Mouse (Mus musculus): ENCODE measurements around the gene Fkbp15.

Fkbp15 gene

DNA sequence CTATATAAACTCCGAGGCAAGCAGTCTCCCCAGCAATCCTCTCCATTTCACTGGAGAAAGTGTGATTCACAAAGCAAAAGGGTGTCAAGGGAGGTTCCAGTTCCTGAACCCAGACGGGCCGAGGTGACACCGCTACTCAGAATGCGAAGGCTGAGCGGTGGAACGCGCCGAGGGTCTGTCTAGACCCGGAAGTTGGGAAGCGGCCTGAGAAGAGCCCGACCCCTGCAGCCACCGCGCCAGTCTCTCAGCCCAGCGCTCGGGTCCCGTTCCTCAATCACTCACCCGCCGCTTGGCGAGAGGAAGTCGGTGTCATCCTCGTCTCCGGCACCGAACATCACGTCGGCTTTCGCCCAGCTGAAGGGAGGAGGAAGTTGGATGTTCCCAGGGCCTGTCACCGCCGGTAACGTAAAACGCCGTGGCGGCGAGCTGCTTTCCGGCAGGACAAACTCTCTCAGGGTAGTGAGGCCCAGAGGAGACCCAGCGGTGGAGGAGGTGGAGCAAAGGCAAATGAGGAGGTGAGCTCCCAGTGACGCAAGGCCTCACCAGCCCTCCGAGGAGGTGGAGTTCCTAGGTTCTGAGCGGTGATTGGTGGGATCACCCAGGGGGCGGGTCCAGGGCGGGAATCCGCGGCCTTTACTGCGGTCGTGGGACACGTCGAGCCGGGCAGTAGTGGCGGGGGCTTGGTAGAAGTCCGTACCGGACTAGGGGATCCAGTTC lies at the start of gene Fkbp15, which contains the start of gene Slc31a1:
Gene Fkbp15 (minus strand): TSS at position 461 of the 717 bp plus-strand sequence.
Gene Slc31a1 (plus strand): TSS at position 640 of the 717 bp plus-strand sequence.
- peak; percentile 97 to 98 for DNase-seq (ENCODE audit: low spot score in 2 of 2)

DNA sequence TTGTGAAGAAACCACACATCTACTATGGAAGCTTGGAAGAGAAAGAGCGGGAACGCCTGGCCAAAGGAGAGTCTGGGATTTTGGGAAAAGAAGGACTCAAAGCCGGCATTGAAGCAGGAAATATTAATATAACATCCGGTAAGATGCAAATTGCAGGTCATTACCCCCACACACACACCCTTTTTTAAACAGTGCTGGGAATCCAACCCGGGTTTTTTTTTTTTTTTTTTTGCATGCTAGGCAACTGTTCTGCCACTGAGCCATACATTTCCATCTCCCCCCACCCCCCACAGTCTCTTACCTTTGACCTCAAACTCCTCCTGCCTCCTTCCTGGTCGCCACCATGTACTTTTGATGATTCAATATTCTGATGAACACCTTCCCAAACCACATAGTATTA lies 49.3 kb upstream of the Fkbp15 start:
- DNase-seq (ENCODE audit: low spot score in 2 of 2) = no peak

DNA sequence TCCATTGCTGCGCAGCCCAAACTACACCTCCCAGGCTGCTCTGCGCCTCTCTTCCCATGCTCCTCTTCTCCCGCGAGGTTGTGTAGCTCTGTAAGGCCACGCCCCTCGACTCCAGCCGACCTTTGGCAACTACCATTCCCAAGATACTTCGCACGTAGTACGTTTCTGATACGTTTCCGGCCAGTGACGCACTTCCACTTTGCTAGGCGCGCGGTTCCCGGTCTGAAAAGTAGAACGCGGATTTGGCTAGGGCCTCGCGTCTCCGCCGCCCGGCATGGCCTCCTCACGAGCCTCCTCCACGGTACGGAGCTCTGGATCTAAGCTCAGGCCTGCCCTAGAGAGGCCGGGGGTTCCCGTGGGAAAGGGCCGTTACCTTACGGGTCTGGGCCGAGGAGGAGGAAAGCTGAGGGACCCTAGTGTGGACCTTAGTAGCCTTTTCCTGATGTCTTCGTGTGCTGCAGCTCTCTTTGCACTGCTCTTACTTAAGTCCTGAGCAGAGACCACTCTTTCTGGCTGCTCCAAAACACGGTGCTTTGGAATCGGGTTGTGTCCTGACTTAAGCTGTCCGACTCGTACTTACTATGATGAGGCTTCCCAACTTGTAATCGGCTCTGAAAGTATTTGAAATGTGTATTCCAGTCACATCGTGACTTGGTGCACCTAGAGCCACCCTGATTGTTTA lies 48.4 kb upstream of the Fkbp15 start, which contains the start of the genes Cdc26 and Prpf4:
Gene Cdc26 (minus strand): TSS at position 42 of the 682 bp plus-strand sequence.
Gene Prpf4 (plus strand): TSS at position 197 of the 682 bp plus-strand sequence.
- peak; percentile 98 to 99 for DNase-seq (ENCODE audit: low spot score in 2 of 2)

DNA sequence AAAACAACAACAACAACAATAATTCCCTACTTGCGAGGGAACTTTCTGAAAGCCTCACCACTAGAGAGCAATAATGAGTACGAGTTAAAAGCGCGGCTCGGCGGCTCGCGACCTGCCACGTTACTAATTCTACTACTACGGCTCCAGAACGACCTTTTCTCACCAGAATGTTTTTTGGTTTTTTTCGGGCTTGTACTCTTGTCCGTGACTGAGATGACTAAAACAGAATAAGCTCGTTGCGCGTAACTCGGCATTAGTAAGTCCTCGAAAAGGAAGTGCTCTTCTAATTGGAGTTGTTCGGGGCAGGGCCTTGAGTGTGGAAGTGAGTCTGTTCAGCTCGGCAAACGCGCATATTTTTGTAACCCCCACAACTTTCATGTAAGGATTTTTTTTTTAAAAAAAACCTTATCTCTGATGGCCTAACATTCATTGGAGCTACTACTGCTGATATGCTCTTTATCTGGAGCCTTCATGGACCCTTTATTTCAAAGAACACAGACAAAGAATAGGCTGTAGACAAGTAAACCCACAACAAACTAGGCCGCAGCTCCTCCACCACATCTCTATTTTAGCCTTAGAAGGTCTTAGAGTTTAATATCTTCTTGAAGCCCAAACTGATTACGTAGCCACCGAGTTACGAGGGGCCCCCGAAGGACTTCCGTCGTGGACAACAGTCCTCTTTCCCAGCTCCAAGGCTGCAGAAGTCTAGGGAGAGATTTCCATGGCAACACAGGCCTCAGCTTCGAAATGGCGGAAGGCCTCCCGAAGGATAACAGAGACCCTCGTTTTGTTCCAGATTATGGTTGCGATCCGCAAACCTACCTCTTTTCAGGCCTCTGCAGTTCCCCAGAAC lies 47.6 kb upstream of the Fkbp15 start:
- peak; percentile 49 to 60 for DNase-seq (ENCODE audit: low spot score in 2 of 2)

DNA sequence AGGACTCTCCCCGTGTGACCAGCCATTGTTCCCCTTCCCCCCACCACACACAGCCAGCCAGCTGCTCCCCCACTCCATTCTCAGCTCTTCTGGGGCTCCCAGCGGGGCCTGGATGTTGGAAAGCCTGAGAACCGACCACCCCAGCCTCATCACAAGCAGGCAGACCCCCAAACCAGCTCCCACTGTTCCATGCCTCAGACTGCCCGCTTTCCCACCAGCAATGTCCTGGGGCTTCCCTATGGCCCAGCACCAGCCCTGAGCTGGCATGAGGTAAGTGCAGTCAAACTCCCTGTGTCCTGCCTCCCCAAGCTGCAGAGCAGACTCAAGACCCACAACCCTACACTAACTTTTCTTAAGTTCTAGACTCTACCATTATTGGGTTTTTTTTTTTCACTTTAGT lies 45.8 kb upstream of the Fkbp15 start:
- DNase-seq (ENCODE audit: low spot score in 2 of 2) = no peak

DNA sequence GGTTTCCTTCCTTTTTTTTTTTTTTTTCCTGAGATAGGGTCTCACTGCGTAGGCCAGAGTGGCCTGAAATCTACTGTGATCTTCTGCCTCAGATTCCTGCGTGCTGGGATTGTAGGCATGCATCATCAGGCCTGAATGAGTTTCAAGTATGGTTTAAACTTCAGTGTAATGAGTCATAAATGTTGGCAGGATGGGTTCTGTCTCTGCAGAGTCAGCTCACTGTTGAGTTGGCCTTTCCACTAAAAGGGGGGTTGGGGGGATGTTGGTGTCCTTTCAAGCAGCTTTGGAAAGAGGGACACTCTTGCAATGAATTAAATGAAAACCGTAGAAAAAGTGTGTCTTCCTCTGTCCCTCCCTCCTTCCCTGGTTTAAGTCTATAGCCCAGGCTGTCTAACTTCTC lies 38.6 kb upstream of the Fkbp15 start:
- no peak for DNase-seq (ENCODE audit: low spot score in 2 of 2)

DNA sequence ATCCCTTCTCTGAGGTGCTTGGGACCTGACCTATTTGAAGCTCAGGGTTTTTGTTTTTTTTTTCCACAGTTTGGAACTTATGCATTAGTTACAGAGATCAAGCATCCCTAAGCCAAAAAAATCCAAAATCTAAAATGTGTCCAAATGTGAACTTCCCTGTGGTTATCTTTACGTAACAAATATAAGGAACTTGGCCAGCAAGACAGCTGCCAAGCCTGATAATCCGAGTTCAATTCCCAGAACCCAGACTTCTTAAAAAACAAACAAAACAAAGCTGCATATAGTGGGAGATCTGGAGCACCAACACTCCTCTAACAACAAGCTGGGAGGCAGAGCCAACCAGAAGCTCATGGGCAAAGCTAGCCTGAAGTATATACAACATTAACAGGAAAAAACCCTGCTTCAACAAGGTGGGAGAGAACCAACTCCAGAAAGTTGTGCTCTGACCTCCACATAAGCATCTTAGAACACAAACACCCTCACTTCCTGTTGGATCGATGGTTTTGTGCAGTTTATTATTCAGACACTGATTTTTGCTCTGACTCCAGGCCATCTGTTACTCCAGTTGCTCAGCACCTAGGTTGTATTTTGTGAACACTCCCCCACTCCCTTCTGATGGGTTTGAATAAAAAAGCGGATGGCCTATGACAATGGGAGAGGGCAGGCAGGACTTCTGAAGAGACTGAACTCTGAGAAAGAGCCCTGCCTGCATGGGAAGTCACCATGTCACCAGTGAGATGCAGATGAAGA lies 37.4 kb upstream of the Fkbp15 start:
- no peak for DNase-seq (ENCODE audit: low spot score in 2 of 2)

DNA sequence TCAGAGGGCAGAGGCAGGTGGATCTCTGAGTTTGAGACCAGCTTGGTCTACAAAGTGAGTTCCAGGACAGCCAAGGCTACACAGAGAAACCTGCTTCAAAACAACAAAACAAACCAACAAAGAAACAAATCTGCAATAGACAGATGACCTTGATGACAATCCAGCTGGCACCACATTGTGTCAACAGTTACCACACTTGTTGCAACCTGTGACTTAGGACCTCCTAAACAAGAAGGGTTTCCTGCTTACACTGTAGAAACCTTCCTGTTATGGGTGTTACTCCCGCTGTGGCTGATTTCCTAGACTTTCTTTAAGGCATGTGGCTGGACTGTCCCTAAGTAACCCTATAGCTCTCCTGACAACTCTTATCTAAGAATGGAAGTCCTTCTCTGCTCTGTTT lies 35.5 kb upstream of the Fkbp15 start:
- no peak for DNase-seq (ENCODE audit: low spot score in 2 of 2)

DNA sequence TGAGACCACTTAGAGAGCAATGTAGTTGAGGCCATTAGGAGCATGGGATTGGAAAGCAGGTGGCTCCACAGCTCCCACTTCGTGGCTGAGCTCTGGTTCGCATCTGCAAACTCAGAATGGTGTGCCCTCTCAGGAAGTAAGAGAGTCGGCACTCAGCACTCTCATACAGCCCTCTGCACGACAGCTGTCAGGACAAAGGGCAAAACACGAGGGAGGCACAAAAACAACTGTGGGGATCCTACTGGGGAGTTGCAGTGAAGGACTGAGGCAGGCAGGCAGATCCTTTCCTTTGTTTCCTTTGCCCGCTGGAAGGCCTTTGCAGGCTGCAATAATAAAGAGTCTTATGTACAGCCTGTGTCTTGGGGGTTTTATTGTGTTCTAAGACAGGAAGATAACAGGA lies 33.1 kb upstream of the Fkbp15 start:
- no peak for DNase-seq (ENCODE audit: low spot score in 2 of 2)

DNA sequence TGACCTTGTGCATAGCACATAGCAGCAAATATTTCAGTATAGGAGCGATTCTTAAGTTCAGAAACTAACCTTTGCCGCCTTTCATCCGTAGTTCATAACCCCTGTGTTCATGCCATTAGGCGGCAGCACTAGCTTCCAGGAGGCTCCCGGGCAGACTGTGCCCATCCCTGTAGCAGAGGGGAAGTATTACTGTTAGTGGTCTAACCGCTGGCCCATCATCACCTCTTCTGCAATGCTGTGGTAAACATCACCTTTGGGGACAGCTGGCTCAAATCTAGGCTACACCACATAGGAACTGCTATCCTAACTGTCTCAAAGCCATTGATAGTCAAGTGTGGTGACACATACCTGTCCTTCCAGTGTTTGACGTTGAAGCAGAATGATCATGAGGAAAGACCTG lies 31.5 kb upstream of the Fkbp15 start:
- no peak for DNase-seq (ENCODE audit: low spot score in 2 of 2)

DNA sequence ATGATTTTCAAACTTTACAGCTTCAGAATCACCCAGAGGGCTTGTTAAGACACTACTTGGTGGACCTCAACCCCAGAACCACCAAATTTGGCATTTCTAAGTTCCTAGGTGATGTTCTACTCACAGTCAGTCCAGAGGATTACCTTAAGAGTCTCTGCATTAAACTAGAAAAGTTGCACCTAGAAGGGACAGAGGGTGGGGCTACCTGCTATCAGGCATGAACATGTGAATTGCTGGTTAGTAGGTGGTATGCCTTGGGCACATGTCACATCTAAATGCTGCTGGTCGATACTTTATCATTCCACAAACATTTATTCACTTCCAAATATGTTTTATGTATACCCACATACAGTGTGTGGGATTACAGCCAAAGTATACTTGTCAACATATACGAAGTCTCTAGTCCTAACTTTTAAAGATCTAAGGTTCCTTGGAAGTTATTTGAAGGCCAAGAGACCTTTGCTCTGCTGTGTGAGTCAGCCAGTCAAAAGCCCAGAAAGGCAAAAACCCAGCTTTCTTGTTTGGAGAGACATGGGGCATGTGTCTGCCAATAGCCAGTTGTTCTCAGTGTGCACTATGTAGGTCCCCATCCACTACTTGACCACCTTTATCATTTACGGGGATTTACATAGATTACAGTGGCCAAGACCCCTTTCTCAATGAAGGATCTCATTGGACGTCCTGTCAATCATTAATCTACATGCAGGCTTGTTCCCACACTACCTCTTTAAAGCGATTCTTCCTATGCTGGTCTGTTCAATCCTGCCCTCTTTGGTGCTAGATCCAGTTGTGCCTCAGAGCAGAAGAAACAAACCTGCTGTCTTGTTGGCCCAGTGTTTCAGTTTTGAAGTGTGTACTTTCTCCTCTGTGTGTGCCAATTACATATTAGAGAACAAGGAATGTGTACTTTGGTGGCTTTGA lies 29.5 kb upstream of the Fkbp15 start:
- no peak for DNase-seq (ENCODE audit: low spot score in 2 of 2)

DNA sequence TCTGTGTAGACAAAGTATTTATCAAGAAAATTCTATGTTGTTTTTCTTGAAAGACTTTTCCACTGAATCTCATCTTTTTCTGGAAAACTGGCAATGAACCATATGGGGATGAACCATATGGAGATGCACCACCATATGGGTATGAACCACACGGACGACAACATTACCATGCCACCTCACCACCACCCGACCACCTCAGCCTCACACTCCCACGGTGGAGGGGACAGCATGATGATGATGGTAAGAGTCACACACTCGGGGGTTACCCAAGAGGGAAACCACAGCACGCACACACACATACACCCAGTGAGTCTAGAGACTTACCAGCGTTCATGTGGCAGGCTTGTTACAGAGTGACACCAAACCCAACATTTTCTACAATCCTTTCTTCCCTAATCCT lies 25.1 kb upstream of the Fkbp15 start:
- DNase-seq (ENCODE audit: low spot score in 2 of 2) = no peak

DNA sequence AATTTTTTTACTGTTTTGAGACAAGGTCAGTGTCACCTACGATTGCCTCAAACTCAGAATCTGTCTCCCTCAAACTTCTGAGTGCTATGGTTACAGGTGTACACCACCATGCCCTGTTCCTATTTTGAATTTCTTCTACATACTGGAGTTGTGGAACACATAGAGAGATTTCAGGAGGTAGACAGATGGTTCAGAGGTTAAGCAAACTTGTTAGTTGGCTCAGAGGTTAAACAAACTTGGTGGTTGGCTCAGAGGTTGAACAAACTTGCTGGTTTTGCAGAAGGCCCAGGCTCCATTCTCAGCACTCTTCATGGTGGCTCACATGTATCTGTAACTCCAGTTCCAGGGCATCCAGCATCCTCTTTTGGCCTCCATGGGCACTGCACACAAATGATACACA lies 23.8 kb upstream of the Fkbp15 start:
- no peak for DNase-seq (ENCODE audit: low spot score in 2 of 2)

DNA sequence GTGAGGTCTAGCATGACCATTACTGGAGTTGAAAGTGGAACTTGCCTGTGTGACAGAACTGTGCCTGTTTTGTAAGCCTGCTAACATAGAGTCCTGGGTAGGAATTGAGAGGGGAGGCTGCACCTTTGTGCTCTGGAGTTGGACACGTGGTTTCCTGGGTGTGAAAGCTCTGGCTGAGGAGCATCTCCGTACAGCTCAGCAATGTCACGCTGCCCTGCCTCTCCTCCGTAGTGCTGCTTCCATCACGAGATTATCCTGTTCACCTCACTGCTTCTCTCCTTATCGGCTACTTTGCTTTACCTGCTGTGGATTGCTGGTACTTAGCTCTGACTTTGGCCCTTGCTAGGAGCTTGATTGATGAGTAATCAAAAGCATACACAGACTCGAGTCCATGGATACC lies 23.4 kb upstream of the Fkbp15 start:
- DNase-seq (ENCODE audit: low spot score in 2 of 2) = no peak

DNA sequence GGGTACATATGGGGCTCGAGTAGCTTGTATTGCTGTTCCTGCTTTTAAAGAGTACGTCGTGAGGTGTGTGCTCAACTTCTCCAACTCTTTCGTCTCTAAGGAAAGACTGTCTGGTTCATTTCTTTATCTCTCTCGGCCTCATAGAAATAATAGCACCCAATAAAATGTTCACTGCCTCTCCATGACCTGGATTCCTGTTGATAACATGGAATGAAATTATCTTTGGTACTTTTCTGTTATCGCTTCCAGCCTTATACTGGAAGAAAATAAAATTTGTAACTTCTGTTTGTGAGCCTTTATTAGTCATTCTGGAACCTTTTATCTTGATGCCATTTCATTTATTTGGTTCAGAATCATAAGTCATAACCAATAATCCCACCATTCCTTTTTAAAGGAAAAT lies 22.9 kb upstream of the Fkbp15 start:
- no peak for DNase-seq (ENCODE audit: low spot score in 2 of 2)

DNA sequence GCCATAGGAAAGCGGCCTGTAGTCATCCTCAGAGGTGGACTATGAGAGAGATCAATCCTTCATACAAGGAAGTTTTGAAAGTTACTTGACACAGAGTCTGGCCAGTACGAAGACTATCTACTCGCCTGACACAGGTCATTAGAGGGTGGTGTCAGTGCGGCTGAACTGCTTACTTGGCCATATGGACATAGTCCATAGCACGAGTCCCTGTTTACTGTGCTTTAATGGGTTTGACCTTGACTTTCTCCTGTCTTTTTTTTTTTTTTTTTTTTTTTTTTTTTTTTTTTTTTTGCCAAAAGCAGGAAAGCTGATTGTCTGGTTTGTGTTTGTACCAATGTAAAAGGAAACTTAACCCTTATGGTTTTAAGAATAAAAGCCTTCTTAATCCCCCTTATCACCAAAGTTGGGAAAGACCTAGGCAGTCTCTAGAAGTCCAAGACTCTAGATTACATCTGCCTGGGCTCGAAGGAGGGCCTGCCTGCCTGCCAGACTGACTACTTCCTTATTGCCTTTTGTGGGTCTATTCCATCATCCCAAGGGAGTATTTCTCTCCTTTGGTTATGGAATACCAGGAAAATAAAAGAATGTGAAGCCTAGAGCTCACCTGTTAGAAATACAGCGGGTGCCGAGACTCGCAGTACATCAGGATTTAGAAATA lies 19.5 kb upstream of the Fkbp15 start:
- no peak for DNase-seq (ENCODE audit: low spot score in 2 of 2)

DNA sequence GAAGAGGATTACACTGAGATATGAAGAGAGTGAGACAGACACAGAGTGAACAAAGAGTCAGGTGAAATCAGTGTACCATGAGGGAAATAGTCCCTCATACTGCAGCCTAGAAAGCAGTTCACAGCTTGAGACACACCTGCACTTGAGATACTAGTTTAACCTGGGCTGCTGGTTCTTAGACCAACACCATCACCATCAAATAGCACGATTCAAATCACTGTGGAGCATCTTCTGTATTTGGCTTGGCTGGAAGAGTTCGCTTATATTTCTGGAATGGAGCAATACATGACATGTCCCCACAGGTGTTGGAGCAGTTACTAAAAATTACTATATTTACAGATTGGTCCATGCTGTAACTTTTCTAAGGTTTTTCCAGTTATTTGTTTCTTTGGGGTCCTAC lies 15.8 kb upstream of the Fkbp15 start:
- DNase-seq (ENCODE audit: low spot score in 2 of 2) = no peak

DNA sequence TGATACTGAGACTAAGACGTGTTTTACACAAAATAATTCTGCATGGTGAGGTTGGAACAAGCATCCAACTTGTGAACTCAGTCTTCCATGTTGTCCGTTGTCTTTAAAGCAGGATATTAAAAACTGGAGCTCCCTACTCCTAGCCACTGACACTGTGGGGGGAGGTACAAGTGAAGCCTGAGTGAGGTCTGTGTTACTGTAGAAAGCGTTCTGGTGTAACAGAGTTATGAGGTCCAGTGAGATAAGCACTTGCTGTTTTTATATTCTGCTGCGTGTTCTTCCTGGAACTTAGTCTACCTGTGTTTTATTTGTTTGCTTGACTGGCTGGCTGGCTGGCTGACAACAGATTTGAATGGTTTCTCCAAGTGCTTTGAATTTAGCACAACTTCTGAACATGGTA lies 14.0 kb upstream of the Fkbp15 start:
- DNase-seq (ENCODE audit: low spot score in 2 of 2) = no peak

DNA sequence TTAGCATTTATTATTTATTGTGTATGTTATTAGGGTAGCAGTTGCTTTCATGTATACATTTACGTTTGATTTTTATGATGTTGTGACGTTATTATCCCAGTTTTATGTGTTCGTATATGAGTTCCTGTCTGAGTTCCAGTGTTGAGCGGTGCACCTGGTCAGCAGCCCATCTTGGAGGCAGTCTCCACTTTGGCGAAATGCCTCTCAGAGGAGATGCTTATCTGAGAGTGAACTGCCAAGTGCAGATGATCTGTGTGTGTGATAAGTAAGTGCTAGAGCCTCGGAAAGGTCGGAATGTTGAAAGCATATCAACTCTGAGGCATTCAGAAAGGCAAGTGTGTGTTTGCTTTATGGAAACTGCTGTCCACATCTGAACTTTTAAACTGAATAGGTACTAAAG lies 13.3 kb upstream of the Fkbp15 start:
- no peak for DNase-seq (ENCODE audit: low spot score in 2 of 2)

Measured in spleen, postnatal 36 days (tissue).